Mouse (Mus musculus) MEL (cell line): ENCODE measurements around the gene Cacybp. TPM values are rescaled to one million over a fixed set of nuclear protein-coding genes. Genes with fewer than 3 reads are reported as not detected.

ENCODE experiments used
- DNase-seq: peaks from one replicate; pipeline ENCODE4 v3.0.0; 2011; ENCODE audit warnings: low read depth, low spot score
- H3K27ac ChIP-seq: 2 replicates; pipeline ENCODE4 v1.5.1; 2012; ENCODE audit warnings: low read depth, mild to moderate bottlenecking, control low read depth, low read length, moderate library complexity; ENCODE audit not compliant: control insufficient read depth
- H3K27me3 ChIP-seq, 2 experiments: fragments of 150-350 bp in 1 of 2; sonication (generic) in 1 of 2; 2 replicates each; pipeline ENCODE4 v1.6.1; 2012; ENCODE audit warnings: low read length in 2 of 2, mild to moderate bottlenecking in 2 of 2, improper control_type of control experiment in 1 of 2, moderate library complexity in 1 of 2; ENCODE audit not compliant: insufficient read depth in 2 of 2, control insufficient read depth in 1 of 2
- H3K36me3 ChIP-seq, 2 experiments: 2 replicates each; pipeline ENCODE4 v1.6.1; 2012 to 2014; ENCODE audit warnings: low read length in 2 of 2, improper control_type of control experiment in 1 of 2, inconsistent platforms in 1 of 2, mild to moderate bottlenecking in 1 of 2; ENCODE audit not compliant: insufficient read depth in 2 of 2, control insufficient read depth in 1 of 2
- H3K4me1 ChIP-seq, 2 experiments: fragments of 150-350 bp in 1 of 2; sonication (generic) in 1 of 2; 2 replicates each; pipeline ENCODE4 v1.6.1; 2012; ENCODE audit warnings: low read length in 2 of 2, improper control_type of control experiment in 1 of 2, mild to moderate bottlenecking in 1 of 2; ENCODE audit not compliant: insufficient read depth in 2 of 2, control insufficient read depth in 1 of 2
- H3K4me3 ChIP-seq, 2 experiments: fragments of 150-350 bp in 1 of 2; sonication (generic) in 1 of 2; 2 replicates each; pipeline ENCODE4 v1.5.1; 2012; ENCODE audit warnings: low read depth in 2 of 2, low read length in 2 of 2, mild to moderate bottlenecking in 2 of 2, moderate library complexity in 2 of 2, control low read depth in 1 of 2, improper control_type of control experiment in 1 of 2; ENCODE audit not compliant: control insufficient read depth in 1 of 2, insufficient read depth in 1 of 2
- H3K79me2 ChIP-seq: 2 replicates; pipeline ENCODE4 v1.6.1; 2012; ENCODE audit warnings: mild to moderate bottlenecking, low read length, moderate library complexity; ENCODE audit not compliant: control insufficient read depth, poor library complexity, insufficient read depth
- H3K9ac ChIP-seq: 2 replicates; pipeline ENCODE4 v1.6.1; 2012; ENCODE audit warnings: low read depth, mild to moderate bottlenecking, control low read depth, low read length, moderate library complexity; ENCODE audit not compliant: control insufficient read depth, poor library complexity, severe bottlenecking
- H3K9me3 ChIP-seq: fragments of 150-350 bp; sonication (generic); replicated peaks from 2 replicates; pipeline ENCODE4 v1.6.1; 2012; ENCODE audit warnings: mild to moderate bottlenecking, low read length, improper control_type of control experiment, moderate library complexity; ENCODE audit not compliant: insufficient read depth
- BHLHE40 ChIP-seq: IDR thresholded peaks from 2 replicates; pipeline ENCODE4 v1.6.1; 2012; ENCODE audit warnings: low read depth, mild to moderate bottlenecking, inconsistent platforms, low read length, improper control_type of control experiment, borderline replicate concordance
- ELF1 ChIP-seq: IDR thresholded peaks from 2 replicates; pipeline ENCODE4 v1.6.1; 2014; ENCODE audit warnings: low read depth, mild to moderate bottlenecking, inconsistent platforms, low read length, improper control_type of control experiment, moderate library complexity
- EP300 ChIP-seq, 2 experiments: IDR thresholded peaks; 2 replicates each; pipeline ENCODE4 v1.6.1; 2011; ENCODE audit warnings: improper control_type of control experiment in 2 of 2, low read length in 2 of 2, low read depth in 1 of 2, mild to moderate bottlenecking in 1 of 2
- ETS1 ChIP-seq: IDR thresholded peaks from 2 replicates; pipeline ENCODE4 v1.6.1; 2012; ENCODE audit warnings: low read depth, mild to moderate bottlenecking, inconsistent platforms, low read length, improper control_type of control experiment, moderate library complexity
- HCFC1 ChIP-seq: IDR thresholded peaks from 2 replicates; pipeline ENCODE4 v1.6.1; 2012; ENCODE audit warnings: low read depth, mild to moderate bottlenecking, inconsistent platforms, low read length, improper control_type of control experiment, moderate library complexity
- MAFK ChIP-seq: IDR thresholded peaks from 2 replicates; pipeline ENCODE4 v1.6.1; 2011; ENCODE audit warnings: low read depth, mild to moderate bottlenecking, low read length, improper control_type of control experiment, borderline replicate concordance
- MXI1 ChIP-seq: IDR thresholded peaks from 2 replicates; pipeline ENCODE4 v1.6.1; 2011; ENCODE audit warnings: mild to moderate bottlenecking, low read depth, low read length, improper control_type of control experiment
- MYC ChIP-seq: IDR thresholded peaks from 2 replicates; pipeline ENCODE4 v1.6.1; 2011; ENCODE audit warnings: low read depth, mild to moderate bottlenecking, low read length, improper control_type of control experiment, moderate library complexity
- NRF1 ChIP-seq: IDR thresholded peaks from 2 replicates; pipeline ENCODE4 v1.6.1; 2014; ENCODE audit warnings: low read depth, mild to moderate bottlenecking, inconsistent platforms, low read length, improper control_type of control experiment, moderate library complexity; ENCODE audit not compliant: poor library complexity, insufficient read depth, severe bottlenecking
- POLR2A ChIP-seq, 2 experiments: IDR thresholded peaks; 2 replicates each; pipeline ENCODE4 v1.6.1; 2011 to 2012; ENCODE audit warnings: low read length in 2 of 2, mild to moderate bottlenecking in 2 of 2, control low read depth in 1 of 2, improper control_type of control experiment in 1 of 2, low read depth in 1 of 2, moderate library complexity in 1 of 2; ENCODE audit not compliant: control insufficient read depth in 1 of 2, insufficient read depth in 1 of 2, poor library complexity in 1 of 2
- POLR2AphosphoS2 ChIP-seq: IDR thresholded peaks from 2 replicates; pipeline ENCODE4 v1.6.1; 2011; ENCODE audit warnings: low read length, improper control_type of control experiment
- POLR2AphosphoS5 ChIP-seq: IDR thresholded peaks from 2 replicates; pipeline ENCODE4 v1.6.1; 2012; ENCODE audit warnings: low read depth, borderline replicate concordance, mild to moderate bottlenecking, inconsistent platforms, low read length, moderate library complexity, mixed read lengths
- RCOR1 ChIP-seq: IDR thresholded peaks from 2 replicates; pipeline ENCODE4 v1.6.1; 2012; ENCODE audit warnings: low read depth, mild to moderate bottlenecking, inconsistent platforms, low read length, improper control_type of control experiment
- SIN3A ChIP-seq: IDR thresholded peaks from 2 replicates; pipeline ENCODE4 v1.6.1; 2012; ENCODE audit warnings: low read length, improper control_type of control experiment, inconsistent platforms
- TCF12 ChIP-seq: IDR thresholded peaks from 2 replicates; pipeline ENCODE4 v1.6.1; 2014; ENCODE audit warnings: low read depth, mild to moderate bottlenecking, inconsistent platforms, low read length, improper control_type of control experiment, moderate library complexity
- UBTF ChIP-seq: IDR thresholded peaks from 2 replicates; pipeline ENCODE4 v1.6.1; 2012; ENCODE audit warnings: low read depth, mild to moderate bottlenecking, inconsistent platforms, low read length, improper control_type of control experiment, moderate library complexity, borderline replicate concordance; ENCODE audit not compliant: insufficient read depth
- USF1 ChIP-seq: IDR thresholded peaks from 2 replicates; pipeline ENCODE4 v1.6.1; 2014; ENCODE audit warnings: low read depth, mild to moderate bottlenecking, inconsistent platforms, low read length, improper control_type of control experiment, moderate library complexity
- USF2 ChIP-seq, 2 experiments: IDR thresholded peaks; 2 replicates each; pipeline ENCODE4 v1.6.1; 2011 to 2012; ENCODE audit warnings: improper control_type of control experiment in 2 of 2, low read length in 2 of 2, borderline replicate concordance in 1 of 2, inconsistent platforms in 1 of 2, low read depth in 1 of 2, mild to moderate bottlenecking in 1 of 2; ENCODE audit not compliant: insufficient read depth in 1 of 2
- ZC3H11A ChIP-seq: IDR thresholded peaks from 2 replicates; pipeline ENCODE4 v1.6.1; 2012; ENCODE audit warnings: low read depth, mild to moderate bottlenecking, inconsistent platforms, low read length, improper control_type of control experiment
- ZKSCAN1 ChIP-seq: IDR thresholded peaks from 2 replicates; pipeline ENCODE4 v1.6.1; 2012; ENCODE audit warnings: low read depth, mild to moderate bottlenecking, inconsistent platforms, low read length, improper control_type of control experiment, moderate library complexity
- polyA plus RNA-seq, 2 experiments: library from polyadenylated mRNA; stranded (reverse) in 1 of 2; unstranded in 1 of 2; fragments of >175 nt in 1 of 2; fragments of >200 nt in 1 of 2; gene quantifications; 2 replicates each; pipeline versions ENCODE4 v1.2.1 to v1.2.4; 2012; ENCODE audit warnings: low replicate concordance in 2 of 2, low read depth in 1 of 2; ENCODE audit not compliant: insufficient read length in 2 of 2, insufficient read depth in 1 of 2, missing spikeins in 1 of 2
- total RNA-seq: library from RNA; depleted of rRNA; stranded (reverse); fragments of 300-350 nt; gene quantifications from 2 replicates; pipeline ENCODE4 v1.2.3, GENCODE M21; 2012

Gene Cacybp
- total and polyA plus RNA-seq, 3 experiments = 80.7 to 181 TPM; not detected in 1

GRCm38 (mm10) chr1:160227196-160227595, 14.5 kb upstream of the Cacybp start:
- H3K4me3 ChIP-seq = no peak overlapping the region
- H3K36me3 ChIP-seq = no peaks in the 10 kb centered on the region
- no peak overlapping the region for H3K9ac ChIP-seq
- no peak overlapping the region for H3K27ac ChIP-seq
- no peaks in the 10 kb centered on the region for H3K27me3 ChIP-seq
- no peaks in the 10 kb centered on the region for H3K9me3 ChIP-seq
- no peaks in the 10 kb centered on the region for H3K4me1 ChIP-seq
- TF ChIP-seq POLR2A (IDR thresholded peaks at IDR 0.05; ENCODE audit: control insufficient read depth in 1 of 2, insufficient read depth in 1 of 2, low read depth in 1 of 2, low read length in 2 of 2, poor library complexity in 1 of 2) (no peak), ZC3H11A (no peak), POLR2AphosphoS2 (no peak), MAFK (no peak), POLR2AphosphoS5 (no peak)
- no peak for DNase-seq
- no peaks in the 10 kb centered on the region for H3K79me2 ChIP-seq

- TF ChIP-seq MAFK (no peak), USF2 (IDR thresholded peaks at IDR 0.05; ENCODE audit: borderline replicate concordance in 1 of 2, insufficient read depth in 1 of 2, low read depth in 1 of 2, low read length in 2 of 2) (no peak), USF1 (no peak), ELF1 (no peak), MYC (no peak), POLR2A (IDR thresholded peaks at IDR 0.05; ENCODE audit: control insufficient read depth in 1 of 2, insufficient read depth in 1 of 2, low read depth in 1 of 2, low read length in 2 of 2, poor library complexity in 1 of 2) (no peak), ZKSCAN1 (no peak), TCF12 (no peak), NRF1 (no peak), ETS1 (no peak), ZC3H11A (no peak), UBTF (no peak), HCFC1 (no peak), SIN3A (no peak), POLR2AphosphoS5 (no peak), EP300 (IDR thresholded peaks at IDR 0.05; ENCODE audit: low read depth in 1 of 2, low read length in 2 of 2) (no peak), MXI1 (no peak), POLR2AphosphoS2 (no peak), RCOR1 (no peak), BHLHE40 (no peak)
- Histone ChIP-seq H3K79me2 (no peaks in the 10 kb centered on the region), H3K27ac (no peak overlapping the region), H3K4me3 (no peak overlapping the region), H3K9me3 (no peaks in the 10 kb centered on the region), H3K27me3 (no peaks in the 10 kb centered on the region), H3K36me3 (peaks cover 0 to 2% of the 10 kb centered on the region in 2 experiments; a peak in 1 of 4 replicates), H3K9ac (no peak overlapping the region), H3K4me1 (no peaks in the 10 kb centered on the region)
- no peak for DNase-seq
Observed at GRCm38 (mm10) chr1:160224093-160224492, 11.4 kb upstream of the Cacybp start.
